Mouse (Mus musculus): ENCODE data around the gene AL732309.1. TPM values are rescaled to one million over a fixed set of nuclear protein-coding genes. Genes with fewer than 3 reads are reported as not detected.
A peak's percentile ranks its signal among the peaks of the same experiment; 100 is the strongest.

Gene AL732309.1
- 4.2 and 5.1 TPM in 2 replicates for polyA plus RNA-seq (2015; fragmentation: Nextera tagmentation; extraction: Ambion mirVana)

DNA sequence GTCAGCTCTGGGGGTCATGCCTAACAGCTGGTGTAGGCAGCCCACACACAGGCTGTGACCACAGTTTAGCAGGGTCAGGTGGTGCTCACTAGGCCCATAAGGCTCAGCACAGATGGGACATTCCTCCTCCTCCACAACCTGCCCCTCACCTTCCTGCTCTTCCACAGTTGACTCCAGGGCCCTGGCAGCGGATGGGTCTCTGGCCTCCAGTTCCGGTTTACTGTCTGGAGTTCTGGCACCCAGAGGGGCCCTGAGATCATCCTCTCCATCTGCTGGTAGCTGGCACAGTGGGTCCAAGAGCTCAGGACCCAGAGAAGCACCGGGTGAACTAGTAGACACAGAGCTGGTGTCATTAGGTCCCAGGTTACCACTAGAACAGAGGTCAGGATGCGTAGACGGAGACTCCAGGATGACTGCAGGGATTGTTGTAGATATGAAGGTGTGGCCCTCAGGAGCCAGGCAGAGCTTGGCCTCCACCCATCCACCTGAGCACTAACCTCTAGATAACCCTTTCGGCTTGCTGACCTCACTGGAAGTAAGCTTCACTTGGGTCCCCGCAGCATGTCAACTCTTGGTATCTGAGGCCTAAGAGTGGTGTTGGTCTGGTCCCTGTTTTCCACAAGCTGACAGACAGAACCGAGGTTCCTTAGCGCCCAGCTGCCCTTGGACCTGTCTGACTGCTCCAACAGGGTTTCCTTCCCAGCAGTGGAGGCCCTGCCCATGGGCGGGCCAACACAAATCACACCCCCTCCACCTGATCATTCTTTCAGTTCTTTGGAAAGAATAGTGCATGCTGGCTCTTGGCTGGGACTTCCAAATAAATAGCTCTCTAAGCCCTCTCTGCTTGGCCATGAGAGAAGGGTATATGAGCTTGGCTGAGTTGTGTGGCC lies at the start of gene AL732309.1:
Gene AL732309.1, minus strand, starts transcription at position 681 of the 890 bp plus-strand sequence.
- no peak for ATAC-seq
- Histone ChIP-seq H3K9ac (ENCODE audit: low read depth, low read length) (no peak within 1 kb of the TSS), H3K4me3 (ENCODE audit: low read length) (no peak within 1 kb of the TSS), H3K4me1 (ENCODE audit: control insufficient read depth, insufficient read depth, low read depth, low read length) (peaks cover 16% of the 10 kb centered on the region), H3K27ac (ENCODE audit: low read depth, low read length) (no peak within 1 kb of the TSS), H3K4me2 (ENCODE audit: low read length) (no peak within 1 kb of the TSS), H3K36me3 (ENCODE audit: control insufficient read depth, insufficient read depth, low read length) (peaks cover 12% of the 10 kb centered on the region), H3K9me3 (ENCODE audit: control insufficient read depth, low read length) (no peaks in the 10 kb centered on the region), H3K27me3 (replicated peaks; ENCODE audit: control insufficient read depth, insufficient read depth, low read length) (no peaks in the 10 kb centered on the region)
- whole genome bisulfite sequencing: 86% methylated on average over 10 of the region's 10 CpGs

- peaks cover 38% of the 10 kb centered on the region for H3K36me3 ChIP-seq (ENCODE audit: control insufficient read depth, insufficient read depth, low read length)
- H3K4me1 ChIP-seq (ENCODE audit: control insufficient read depth, insufficient read depth, low read depth, low read length): peaks cover 34% of the 10 kb centered on the region
- H3K27me3 ChIP-seq (replicated peaks; ENCODE audit: control insufficient read depth, insufficient read depth, low read length): peaks cover 58% of the 10 kb centered on the region
- H3K9me3 ChIP-seq (ENCODE audit: control insufficient read depth, low read length): no peaks in the 10 kb centered on the region
- WGBS: 77% methylated on average over 9 of the region's 9 CpGs
- no peak overlapping the region for H3K27ac ChIP-seq (ENCODE audit: low read depth, low read length)
- H3K9ac ChIP-seq (ENCODE audit: low read depth, low read length): no peak overlapping the region
- H3K4me2 ChIP-seq (ENCODE audit: low read length): no peak overlapping the region
- no peak for ATAC-seq
- no peak overlapping the region for H3K4me3 ChIP-seq (ENCODE audit: low read length)
These were observed 47.0 kb upstream of the AL732309.1 start for GRCm38 (mm10) chr2:25293706-25294105.

DNA sequence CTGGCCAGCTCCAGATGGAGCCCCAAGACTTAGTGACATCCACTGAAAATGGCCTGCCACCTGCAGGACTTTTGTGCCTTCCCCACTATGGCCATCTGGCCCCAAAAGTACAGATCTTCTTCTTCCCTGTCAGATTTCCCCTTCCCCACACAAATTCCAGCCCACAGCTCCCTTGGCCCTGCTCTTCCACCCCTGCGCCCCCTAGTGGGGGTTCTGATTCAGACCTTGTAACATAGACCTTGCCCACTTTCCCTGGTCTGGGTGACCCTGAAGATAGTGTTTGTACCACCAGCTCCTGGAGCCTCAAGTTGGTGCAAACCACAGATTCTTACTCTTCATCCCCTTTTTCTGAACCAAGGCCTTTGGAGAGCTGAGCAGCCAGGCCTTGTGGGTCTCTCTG lies 46.2 kb upstream of the AL732309.1 start:
- WGBS: 0% methylated on average over 1 of the region's 1 CpGs

GRCm38 (mm10) chr2:25292054-25292544 lies 45.4 kb upstream of the AL732309.1 start:
- ATAC-seq: no peak

More for the DNA sequence above, 46.2 kb upstream of the AL732309.1 start:
- H3K9ac ChIP-seq (ENCODE audit: low read depth, low read length): no peak overlapping the region; the same call in 1 of the 2 replicates
- no peaks in the 10 kb centered on the region for H3K9me3 ChIP-seq (ENCODE audit: control insufficient read depth, low read length)
- H3K4me3 ChIP-seq (ENCODE audit: low read length): no peak overlapping the region
- H3K4me1 ChIP-seq (ENCODE audit: control insufficient read depth, insufficient read depth, low read depth, low read length): peaks cover 34% of the 10 kb centered on the region
- no peak for ATAC-seq
- peaks cover 55% of the 10 kb centered on the region for H3K27me3 ChIP-seq (replicated peaks; ENCODE audit: control insufficient read depth, insufficient read depth, low read length)
- H3K27ac ChIP-seq (ENCODE audit: low read depth, low read length): no peak overlapping the region
- H3K4me2 ChIP-seq (ENCODE audit: low read length): no peak overlapping the region; the same call in 1 of the 2 replicates
- peaks cover 33% of the 10 kb centered on the region for H3K36me3 ChIP-seq (ENCODE audit: control insufficient read depth, insufficient read depth, low read length)

GRCm38 (mm10) chr2:25291184-25292053 lies 44.8 kb upstream of the AL732309.1 start:
- Histone ChIP-seq H3K9ac (ENCODE audit: low read depth, low read length) (peak overlapping the region; percentile 53), H3K9me3 (ENCODE audit: control insufficient read depth, low read length) (no peaks in the 10 kb centered on the region), H3K27me3 (replicated peaks; ENCODE audit: control insufficient read depth, insufficient read depth, low read length) (peaks cover 52% of the 10 kb centered on the region), H3K27ac (ENCODE audit: low read depth, low read length) (peak overlapping the region; percentile 34; the same call in 1 of the 2 replicates), H3K4me1 (ENCODE audit: control insufficient read depth, insufficient read depth, low read depth, low read length) (peaks cover 40% of the 10 kb centered on the region), H3K4me2 (ENCODE audit: low read length) (peak overlapping the region; percentile 55), H3K4me3 (ENCODE audit: low read length) (peak overlapping the region; percentile 32; the same call in 1 of the 2 replicates), H3K36me3 (ENCODE audit: control insufficient read depth, insufficient read depth, low read length) (peaks cover 23% of the 10 kb centered on the region)
- WGBS: 9% methylated on average over 32 of the region's 32 CpGs
- ATAC-seq: 0 out of 2 replicates have a peak, but pooled peaks have one; percentile 2

More at GRCm38 (mm10) chr2:25292054-25292544, 45.4 kb upstream of the AL732309.1 start:
- no peaks in the 10 kb centered on the region for H3K9me3 ChIP-seq (ENCODE audit: control insufficient read depth, low read length)
- peaks cover 27% of the 10 kb centered on the region for H3K36me3 ChIP-seq (ENCODE audit: control insufficient read depth, insufficient read depth, low read length)
- 5% methylated on average over 42 of the region's 43 CpGs for WGBS
- H3K9ac ChIP-seq (ENCODE audit: low read depth, low read length): peak overlapping the region; percentile 41
- H3K4me3 ChIP-seq (ENCODE audit: low read length): 0 out of 2 replicates have a peak overlapping the region, but pooled peaks have one; percentile 18
- no peak overlapping the region for H3K27ac ChIP-seq (ENCODE audit: low read depth, low read length)
- H3K27me3 ChIP-seq (replicated peaks; ENCODE audit: control insufficient read depth, insufficient read depth, low read length): peaks cover 52% of the 10 kb centered on the region
- peaks cover 38% of the 10 kb centered on the region for H3K4me1 ChIP-seq (ENCODE audit: control insufficient read depth, insufficient read depth, low read depth, low read length)
- peak overlapping the region; percentile 45 for H3K4me2 ChIP-seq (ENCODE audit: low read length)

DNA sequence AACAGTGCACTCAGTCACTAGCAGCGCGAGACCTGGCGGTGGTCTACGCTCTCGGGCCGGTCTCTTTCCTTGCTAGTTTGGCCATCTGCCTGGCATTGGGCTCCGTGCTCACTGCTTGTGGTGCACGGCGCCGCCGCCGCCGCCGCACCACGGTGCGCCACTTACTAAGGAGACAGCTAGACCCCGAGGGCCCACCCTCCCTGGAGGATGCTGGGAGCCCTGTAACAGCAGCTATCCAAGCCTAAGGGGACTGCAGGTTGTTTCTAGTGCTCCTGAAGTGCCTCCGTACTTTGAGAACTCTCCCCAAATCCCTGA lies 44.1 kb upstream of the AL732309.1 start:
- WGBS: under 1% methylated on average over 18 of the region's 18 CpGs
- H3K9me3 ChIP-seq (ENCODE audit: control insufficient read depth, low read length): no peaks in the 10 kb centered on the region
- H3K4me2 ChIP-seq (ENCODE audit: low read length): peak overlapping the region; percentile 55
- H3K4me3 ChIP-seq (ENCODE audit: low read length): peak overlapping the region; percentile 32
- H3K27me3 ChIP-seq (replicated peaks; ENCODE audit: control insufficient read depth, insufficient read depth, low read length): peaks cover 52% of the 10 kb centered on the region
- peak; percentile 25; the same call in 1 of the 2 replicates for ATAC-seq
- peaks cover 40% of the 10 kb centered on the region for H3K4me1 ChIP-seq (ENCODE audit: control insufficient read depth, insufficient read depth, low read depth, low read length)
- H3K36me3 ChIP-seq (ENCODE audit: control insufficient read depth, insufficient read depth, low read length): peaks cover 21% of the 10 kb centered on the region
- peak overlapping the region; percentile 53 for H3K9ac ChIP-seq (ENCODE audit: low read depth, low read length)
- peak overlapping the region; percentile 49; the same call in 1 of the 2 replicates for H3K27ac ChIP-seq (ENCODE audit: low read depth, low read length)

- peak overlapping the region; percentile 55 for H3K4me2 ChIP-seq (ENCODE audit: low read length)
- peaks cover 47% of the 10 kb centered on the region for H3K27me3 ChIP-seq (replicated peaks; ENCODE audit: control insufficient read depth, insufficient read depth, low read length)
- peaks cover 40% of the 10 kb centered on the region for H3K4me1 ChIP-seq (ENCODE audit: control insufficient read depth, insufficient read depth, low read depth, low read length)
- H3K36me3 ChIP-seq (ENCODE audit: control insufficient read depth, insufficient read depth, low read length): peaks cover 20% of the 10 kb centered on the region
- H3K9me3 ChIP-seq (ENCODE audit: control insufficient read depth, low read length): no peaks in the 10 kb centered on the region
- ATAC-seq: peak; percentile 67
- 2% methylated on average over 54 of the region's 54 CpGs for WGBS
- H3K27ac ChIP-seq (ENCODE audit: low read depth, low read length): peak overlapping the region; percentile 49; the same call in 1 of the 2 replicates
- H3K9ac ChIP-seq (ENCODE audit: low read depth, low read length): peak overlapping the region; percentile 53
- peak overlapping the region; percentile 32 for H3K4me3 ChIP-seq (ENCODE audit: low read length)
These were observed 43.6 kb upstream of the AL732309.1 start for GRCm38 (mm10) chr2:25290101-25290815.

GRCm38 (mm10) chr2:25289651-25290050 lies 43.0 kb upstream of the AL732309.1 start, which contains the start of gene Lrrc26:
Gene Lrrc26, plus strand, starts transcription at chr2:25289915.
- Histone ChIP-seq H3K4me3 (ENCODE audit: low read length) (peak within 1 kb of the TSS; percentile 32), H3K27ac (ENCODE audit: low read depth, low read length) (peak within 1 kb of the TSS; percentile 49; the same call in 1 of the 2 replicates), H3K9me3 (ENCODE audit: control insufficient read depth, low read length) (no peaks in the 10 kb centered on the region), H3K36me3 (ENCODE audit: control insufficient read depth, insufficient read depth, low read length) (peaks cover 22% of the 10 kb centered on the region), H3K4me1 (ENCODE audit: control insufficient read depth, insufficient read depth, low read depth, low read length) (peaks cover 40% of the 10 kb centered on the region), H3K4me2 (ENCODE audit: low read length) (peak within 1 kb of the TSS; percentile 55), H3K9ac (ENCODE audit: low read depth, low read length) (peak within 1 kb of the TSS; percentile 53), H3K27me3 (replicated peaks; ENCODE audit: control insufficient read depth, insufficient read depth, low read length) (peaks cover 43% of the 10 kb centered on the region)
- peak; percentile 10 for ATAC-seq
- WGBS: 6% methylated on average over 11 of the region's 11 CpGs
